Mouse (Mus musculus): ENCODE measurements around the gene Stx18. TPM values are rescaled to one million over a fixed set of nuclear protein-coding genes. Genes with fewer than 3 reads are reported as not detected.

Gene Stx18
- total RNA-seq, 2 experiments from 2014 or later: 10.9 to 23.5 TPM

DNA sequence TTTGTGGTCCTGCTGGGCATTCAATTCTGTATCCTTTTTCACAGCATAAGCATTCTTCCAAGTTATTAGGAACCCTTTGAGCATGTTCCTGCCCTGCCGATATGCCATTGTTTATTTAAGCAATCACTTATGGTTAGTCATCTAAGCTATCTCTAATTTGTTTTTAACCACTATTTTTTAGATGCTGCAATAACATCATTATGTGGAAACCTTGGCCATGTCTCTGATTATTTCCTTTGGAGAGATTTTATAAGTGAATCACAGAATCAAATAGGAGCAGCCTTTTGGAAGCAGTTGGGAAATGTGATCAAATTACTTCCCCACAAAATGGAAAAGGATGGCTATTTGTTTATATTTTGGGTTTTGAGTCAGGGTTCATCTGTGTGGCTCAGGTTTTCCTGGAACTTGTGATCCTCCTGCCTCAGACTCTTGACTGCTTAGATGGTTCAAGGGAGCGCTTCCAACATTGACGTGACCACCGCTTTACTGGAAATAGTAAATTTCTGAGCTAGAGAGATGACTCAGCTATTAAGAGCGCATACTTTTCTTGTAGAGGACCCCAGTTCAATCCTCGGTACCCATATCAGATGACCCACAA lies 146.2 kb downstream of the Stx18 start:
- ATAC-seq (replicated peaks; ENCODE audit: low FRiP score, poor library complexity, severe bottlenecking): no peak

DNA sequence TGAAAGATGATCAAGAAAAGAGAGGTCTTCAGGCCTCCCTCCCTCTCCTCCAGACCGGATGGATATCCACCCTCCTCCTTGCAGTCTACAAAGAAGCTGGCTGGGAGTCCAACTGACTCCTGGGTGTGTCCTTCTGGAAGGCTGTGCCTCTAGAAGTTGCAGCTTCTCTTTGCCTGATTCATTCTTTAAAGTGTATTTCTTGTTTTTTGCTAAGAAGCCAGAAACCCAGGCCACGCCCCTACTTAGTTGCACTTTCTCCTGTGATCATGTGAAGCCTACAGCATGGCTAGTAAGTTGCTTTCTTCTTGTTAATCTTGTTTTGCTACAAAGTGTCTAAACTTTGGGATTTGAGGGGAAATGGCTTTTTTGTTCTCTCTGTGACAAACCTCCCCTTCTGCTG lies 148.5 kb downstream of the Stx18 start:
- no peak for ATAC-seq (replicated peaks; ENCODE audit: low FRiP score, poor library complexity, severe bottlenecking)

Other genes with a start within 250 kb of the Stx18 start
- gene Msx1, start 214.2 kb upstream of the Stx18 start, total RNA-seq (2015; ENCODE audit: low replicate concordance): not detected in 2 replicates
- not detected in 2 replicates for gene Msx1, start 214.2 kb upstream of the Stx18 start, total RNA-seq (2017; ENCODE audit: low replicate concordance)
- gene Nsg1, start 121.2 kb downstream of the Stx18 start, total RNA-seq (2015; ENCODE audit: low replicate concordance): not detected in 2 replicates
- not detected in 2 replicates for gene Nsg1, start 121.2 kb downstream of the Stx18 start, total RNA-seq (2017; ENCODE audit: low replicate concordance)
- 1.1 and 2.1 TPM in 2 replicates for gene Zbtb49, start 181.7 kb downstream of the Stx18 start, total RNA-seq (2015; ENCODE audit: low replicate concordance)
- 3.0 and 4.4 TPM in 2 replicates for gene Zbtb49, start 181.7 kb downstream of the Stx18 start, total RNA-seq (2017; ENCODE audit: low replicate concordance)
- gene Lyar, start 181.7 kb downstream of the Stx18 start, total RNA-seq (2015; ENCODE audit: low replicate concordance): 14.8 and 18.9 TPM in 2 replicates
- 11.0 and 30.8 TPM in 2 replicates for gene Lyar, start 181.7 kb downstream of the Stx18 start, total RNA-seq (2017; ENCODE audit: low replicate concordance)
- 39.3 and 63.3 TPM in 2 replicates for gene Tmem128, start 221.4 kb downstream of the Stx18 start, total RNA-seq (2015; ENCODE audit: low replicate concordance)
- gene Tmem128, start 221.4 kb downstream of the Stx18 start, total RNA-seq (2017; ENCODE audit: low replicate concordance): 16.0 and 16.2 TPM in 2 replicates
- not detected in 2 replicates for gene Otop1, start 237.2 kb downstream of the Stx18 start, total RNA-seq (2015; ENCODE audit: low replicate concordance)
- gene Otop1, start 237.2 kb downstream of the Stx18 start, total RNA-seq (2017; ENCODE audit: low replicate concordance): not detected in 2 replicates